Comparison of ENCODE assay signal across 9 mouse cellular contexts in genomic region chr4:128900484-128900883, GRCm38 (mm10). TPM values are rescaled to one million over a fixed set of nuclear protein-coding genes. Genes with fewer than 3 reads are reported as not detected.
DNase-seq lines count a peak whose midpoint lies in the region; ATAC-seq and TF ChIP-seq lines count a peak whose summit lies in the region.
"Had no signal": no experiment of that assay in that cellular context is flagged by ENCODE, and none has a peak within 500 bp of the region (broad histone marks: within the 10 kb centered on the region; RNA-seq: fewer than 3 reads in every experiment).

No protein-coding gene starts in this region.

- no peak for ATAC-seq in cerebellum, adult (ENCODE audit: insufficient number of reproducible peaks, low FRiP score, low TSS enrichment)
- ATAC-seq in neural tube, embryonic 11.5 days (ENCODE audit: insufficient read depth, low FRiP score, low TSS enrichment) = no peak
- ATAC-seq in limb, embryonic 12.5 days (ENCODE audit: insufficient number of reproducible peaks, insufficient read depth, low FRiP score, low TSS enrichment, low read depth) = no peak
- ATAC-seq: intestine, postnatal 0 days had no signal

- no peaks in the 10 kb centered on the region for H3K9me3 ChIP-seq in neural tube, embryonic 11.5 days (ENCODE audit: control insufficient read depth, low read length)
- no peaks in the 10 kb centered on the region for H3K9me3 ChIP-seq in limb, embryonic 12.5 days

- DNase-seq in cerebellum, adult 11 months = peak; percentile 31
- no peak for DNase-seq in neural tube, embryonic 11.5 days (ENCODE audit: low spot score)
- no peak for DNase-seq in neural tube, embryonic 10.5 days (ENCODE audit: extremely low spot score, low spot score)
- no peak for DNase-seq in thymus, adult 2 months
- DNase-seq in c-Kit-positive CD71-positive TER-119-positive erythroid progenitor cells, embryonic 14.5 days (ENCODE audit: low spot score) = no peak
- no peak for DNase-seq in thymus, postnatal 36 days

- H3K9ac ChIP-seq in neural tube, embryonic 11.5 days (ENCODE audit: low read length) = no peak overlapping the region
- no peak overlapping the region for H3K9ac ChIP-seq in limb, embryonic 12.5 days (replicated peaks)

- peak overlapping the region; percentile 90; the same call in 1 of the 2 replicates for H3K27ac ChIP-seq in neural tube, embryonic 11.5 days (ENCODE audit: low read depth, low read length)
- peak overlapping the region; percentile 99 for H3K27ac ChIP-seq in limb, embryonic 12.5 days
- H3K27ac ChIP-seq in thymus, adult 2 months (ENCODE audit: control insufficient read depth, insufficient read depth, low read length) = no peak overlapping the region

- no peak overlapping the region for H3K4me2 ChIP-seq in neural tube, embryonic 11.5 days (ENCODE audit: low read depth)
- H3K4me2 ChIP-seq in limb, embryonic 12.5 days = no peak overlapping the region

- WGBS in neural tube, embryonic 11.5 days = 79% methylated on average over 14 of the region's 14 CpGs
- WGBS in limb, embryonic 12.5 days = 80% methylated on average over 14 of the region's 14 CpGs
- 95% methylated on average over 14 of the region's 14 CpGs for WGBS in thymus, adult 2 months

- no peaks in the 10 kb centered on the region for H3K36me3 ChIP-seq in neural tube, embryonic 11.5 days (ENCODE audit: control insufficient read depth, insufficient read depth, low read length)
- H3K36me3 ChIP-seq in limb, embryonic 12.5 days = peaks cover 31% of the 10 kb centered on the region
- no peaks in the 10 kb centered on the region for H3K36me3 ChIP-seq in thymus, adult 2 months (ENCODE audit: control insufficient read depth, insufficient read depth, low read length)

- no peak for TF ChIP-seq POLR2A in thymus, adult 2 months (IDR thresholded peaks at IDR 0.05; ENCODE audit: control insufficient read depth, extremely low read depth, insufficient read depth, low read length, poor library complexity)

- no peaks in the 10 kb centered on the region for H3K27me3 ChIP-seq in neural tube, embryonic 11.5 days (ENCODE audit: control insufficient read depth, insufficient read depth, low read length)
- no peaks in the 10 kb centered on the region for H3K27me3 ChIP-seq in limb, embryonic 12.5 days
- H3K27me3 ChIP-seq in thymus, adult 2 months (ENCODE audit: control insufficient read depth, insufficient read depth, low read length) = no peaks in the 10 kb centered on the region

- no peak for TF ChIP-seq CTCF in thymus, adult 2 months (IDR thresholded peaks at IDR 0.05; ENCODE audit: borderline replicate concordance, control insufficient read depth, extremely low read depth, insufficient read depth, low read length, poor library complexity)

- H3K4me3 ChIP-seq in neural tube, embryonic 11.5 days (ENCODE audit: low read depth, low read length) = no peak overlapping the region
- H3K4me3 ChIP-seq in limb, embryonic 12.5 days (replicated peaks) = no peak overlapping the region
- no peak overlapping the region for H3K4me3 ChIP-seq in thymus, adult 2 months (ENCODE audit: control insufficient read depth, insufficient read depth, low read length)

- peaks cover 35% of the 10 kb centered on the region for H3K4me1 ChIP-seq in neural tube, embryonic 11.5 days (ENCODE audit: control insufficient read depth, insufficient read depth, low read length)
- H3K4me1 ChIP-seq in limb, embryonic 12.5 days (replicated peaks) = peaks cover 56% of the 10 kb centered on the region
- H3K4me1 ChIP-seq in thymus, adult 2 months (replicated peaks; ENCODE audit: control insufficient read depth, insufficient read depth, low read length) = peaks cover 7% of the 10 kb centered on the region

RNA-seq across cellular contexts. Expression of gene Trim62, which starts 17.1 kb away (rescaled TPM):
- polyA plus RNA-seq in neural tube, embryonic 11.5 days (2014; fragmentation: Nextera tagmentation; extraction: Ambion mirVana) = 20.6 and 21.8 TPM in 2 replicates
- polyA plus RNA-seq in limb, embryonic 12.5 days (2016; fragmentation: Nextera tagmentation; extraction: Ambion mirVana) = 11.4 and 13.0 TPM in 2 replicates
- polyA plus RNA-seq in thymus, adult 2 months (2012; rRNA removed) = 7.3 and 10.0 TPM in 2 replicates
